Mouse (Mus musculus) megakaryocyte, embryonic 14.5 days (primary cell): ENCODE measurements around the gene Ccdc47. TPM values are rescaled to one million over a fixed set of nuclear protein-coding genes. Genes with fewer than 3 reads are reported as not detected.

Source experiments
- H3K27me3 ChIP-seq: replicated peaks from 2 replicates; pipeline ENCODE3; 2012; ENCODE audit warnings: inconsistent platforms
- H3K36me3 ChIP-seq: replicated peaks from 2 replicates; pipeline ENCODE3; 2012; ENCODE audit warnings: low read length, inconsistent platforms, mixed read lengths
- H3K4me1 ChIP-seq: 2 replicates; pipeline ENCODE4 v1.6.1; 2012; ENCODE audit warnings: inconsistent platforms
- H3K4me3 ChIP-seq: replicated peaks from 2 replicates; pipeline ENCODE3; 2012; ENCODE audit warnings: moderate library complexity, mild to moderate bottlenecking, inconsistent platforms
- H3K9me3 ChIP-seq: 2 replicates; pipeline ENCODE4 v1.6.1; 2012; ENCODE audit warnings: inconsistent platforms
- FLI1 ChIP-seq: IDR thresholded peaks from 2 replicates; pipeline ENCODE4 v1.6.1; 2012; ENCODE audit warnings: low read length, inconsistent platforms, mixed read lengths
- GATA1 ChIP-seq: IDR thresholded peaks from 3 replicates; pipeline ENCODE4 v1.6.1; 2012; ENCODE audit warnings: mixed read lengths, low read length, inconsistent platforms, borderline replicate concordance
- polyA plus RNA-seq: library from polyadenylated mRNA; stranded (reverse); fragments of >175 nt; gene quantifications from 2 replicates; pipeline ENCODE4 v1.2.3, GENCODE M21; 2012; ENCODE audit warnings: low replicate concordance; ENCODE audit not compliant: insufficient read depth

Ccdc47 gene
- polyA plus RNA-seq, 1 experiment, result 1.4 TPM

- Histone ChIP-seq H3K9me3 (no peaks in the 10 kb centered on the region), H3K4me3 (peak overlapping the region; percentile 18), H3K4me1 (peaks cover 42% of the 10 kb centered on the region), H3K27me3 (peaks cover 16% of the 10 kb centered on the region), H3K36me3 (peaks cover 68% of the 10 kb centered on the region)
- TF ChIP-seq GATA1, result no peak
Observed at GRCm38 (mm10) chr11:106164601-106165180, 51.5 kb downstream of the Ccdc47 start.

GRCm38 (mm10) chr11:106163546-106163945 lies 52.6 kb downstream of the Ccdc47 start:
- H3K4me3 ChIP-seq, result no peak overlapping the region
- peaks cover 23% of the 10 kb centered on the region for H3K27me3 ChIP-seq
- H3K4me1 ChIP-seq, result peaks cover 54% of the 10 kb centered on the region
- TF ChIP-seq FLI1 (no peak), GATA1 (no peak)
- no peaks in the 10 kb centered on the region for H3K9me3 ChIP-seq
- H3K36me3 ChIP-seq, result peaks cover 62% of the 10 kb centered on the region

GRCm38 (mm10) chr11:106162237-106162636 lies 53.9 kb downstream of the Ccdc47 start:
- Histone ChIP-seq H3K9me3 (no peaks in the 10 kb centered on the region), H3K36me3 (peaks cover 62% of the 10 kb centered on the region), H3K4me1 (peaks cover 62% of the 10 kb centered on the region), H3K4me3 (no peak overlapping the region), H3K27me3 (peaks cover 32% of the 10 kb centered on the region)
- TF ChIP-seq FLI1 (no peak), GATA1 (no peak)

GRCm38 (mm10) chr11:106160841-106161721 lies 55.1 kb downstream of the Ccdc47 start, which contains the start of the genes Gm10840 and Limd2:
Gene Gm10840 (plus strand): TSS chr11:106160850.
Gene Limd2 (minus strand): TSS chr11:106160860.
- TF ChIP-seq GATA1 (no peak), FLI1 (no peak)
- Histone ChIP-seq H3K36me3 (peaks cover 62% of the 10 kb centered on the region), H3K4me1 (peaks cover 71% of the 10 kb centered on the region), H3K9me3 (no peaks in the 10 kb centered on the region), H3K4me3 (peak within 1 kb of the TSS; percentile 95), H3K27me3 (peaks cover 32% of the 10 kb centered on the region)

GRCm38 (mm10) chr11:106159921-106160840 lies 56.0 kb downstream of the Ccdc47 start:
- H3K4me3 ChIP-seq, result peak overlapping the region; percentile 95
- H3K36me3 ChIP-seq, result peaks cover 61% of the 10 kb centered on the region
- H3K27me3 ChIP-seq, result peaks cover 32% of the 10 kb centered on the region
- no peak for TF ChIP-seq FLI1
- TF ChIP-seq GATA1, result no peak
- H3K9me3 ChIP-seq, result no peaks in the 10 kb centered on the region
- peaks cover 68% of the 10 kb centered on the region for H3K4me1 ChIP-seq

- TF ChIP-seq GATA1 (no peak), FLI1 (no peak)
- Histone ChIP-seq H3K27me3 (peaks cover 32% of the 10 kb centered on the region), H3K4me1 (peaks cover 68% of the 10 kb centered on the region), H3K36me3 (peaks cover 61% of the 10 kb centered on the region), H3K9me3 (no peaks in the 10 kb centered on the region), H3K4me3 (peak overlapping the region; percentile 95)
Observed at GRCm38 (mm10) chr11:106159216-106159920, 56.8 kb downstream of the Ccdc47 start.

GRCm38 (mm10) chr11:106158930-106159215 lies 57.3 kb downstream of the Ccdc47 start:
- peaks cover 61% of the 10 kb centered on the region for H3K36me3 ChIP-seq
- H3K27me3 ChIP-seq, result peaks cover 32% of the 10 kb centered on the region

GRCm38 (mm10) chr11:106158081-106158929 lies 57.8 kb downstream of the Ccdc47 start:
- Histone ChIP-seq H3K4me1 (peaks cover 68% of the 10 kb centered on the region), H3K9me3 (no peaks in the 10 kb centered on the region), H3K4me3 (peak overlapping the region; percentile 95), H3K36me3 (peaks cover 61% of the 10 kb centered on the region), H3K27me3 (peaks cover 32% of the 10 kb centered on the region)
- TF ChIP-seq GATA1 (no peak), FLI1 (no peak)

More at GRCm38 (mm10) chr11:106158930-106159215, 57.3 kb downstream of the Ccdc47 start:
- Histone ChIP-seq H3K9me3 (no peaks in the 10 kb centered on the region), H3K4me1 (peaks cover 68% of the 10 kb centered on the region), H3K4me3 (peak overlapping the region; percentile 95)
- TF ChIP-seq GATA1 (no peak), FLI1 (no peak)
